Mouse (Mus musculus) kidney, postnatal 4 days (tissue): ENCODE results near the gene Gpr143.
"Not testable (repeated sequence)": the region's sequence is repeated elsewhere in the genome, so short reads cannot be mapped to it uniquely, and the experiment has no call there.

ENCODE experiments used
- DNase-seq, 2 experiments: peaks; one replicate each; pipeline ENCODE4 v3.0.0; 2021; ENCODE audit warnings: mixed read lengths in 2 of 2

Gpr143 gene

DNA sequence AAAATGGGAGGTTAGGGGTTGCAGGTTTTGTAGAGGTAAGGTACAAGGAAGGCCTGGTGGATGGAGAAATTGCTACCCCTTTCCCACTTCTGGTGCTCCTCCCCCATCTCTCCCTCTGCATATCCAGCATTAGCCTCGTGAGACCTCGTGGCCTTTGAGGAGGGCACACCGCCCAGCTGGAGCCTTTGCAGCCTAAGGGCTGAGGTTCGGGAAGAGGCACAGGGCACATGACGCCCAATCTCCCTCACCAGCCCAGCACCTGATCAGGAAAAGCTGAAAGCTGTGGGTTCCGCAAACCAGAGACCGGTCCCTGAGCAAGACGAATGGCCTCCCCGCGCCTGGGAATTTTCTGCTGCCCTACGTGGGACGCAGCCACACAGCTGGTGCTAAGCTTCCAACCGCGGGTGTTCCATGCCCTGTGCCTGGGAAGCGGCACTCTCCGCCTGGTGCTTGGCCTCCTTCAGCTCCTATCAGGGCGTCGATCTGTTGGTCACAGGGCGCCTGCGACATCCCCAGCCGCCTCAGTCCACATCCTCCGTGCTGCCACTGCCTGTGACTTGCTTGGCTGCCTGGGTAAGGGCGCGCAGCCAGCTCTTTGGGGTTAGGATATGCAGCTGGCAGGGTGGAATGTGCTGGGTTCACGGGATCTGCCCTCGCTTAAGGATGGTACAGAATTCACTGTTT is at the start of gene Gpr143:
Gpr143 (plus strand) TSS at position 202 of the 684 bp plus-strand sequence.
- peak; percentile 27 to 55 for DNase-seq

DNA sequence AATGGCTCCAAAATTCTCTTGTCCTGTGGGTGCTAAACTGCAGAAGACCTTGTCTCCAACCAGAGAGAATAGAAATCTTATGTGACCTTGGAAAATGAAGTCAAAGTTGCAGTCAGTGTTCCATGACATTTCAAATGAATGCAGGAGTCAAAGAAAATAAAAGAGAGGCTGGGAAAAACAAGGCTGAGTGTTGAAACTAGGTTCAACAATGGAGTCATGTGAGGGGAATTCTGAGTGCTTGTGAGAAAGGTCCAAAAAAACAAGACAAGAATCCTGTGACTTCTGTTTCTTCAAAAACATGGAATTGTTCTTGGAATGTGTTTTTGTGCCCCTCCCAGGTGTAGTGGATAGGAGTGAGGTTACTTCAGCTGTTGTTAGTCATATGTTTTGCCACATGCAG is 46.4 kb upstream of the Gpr143 start:
- DNase-seq = no peak

DNA sequence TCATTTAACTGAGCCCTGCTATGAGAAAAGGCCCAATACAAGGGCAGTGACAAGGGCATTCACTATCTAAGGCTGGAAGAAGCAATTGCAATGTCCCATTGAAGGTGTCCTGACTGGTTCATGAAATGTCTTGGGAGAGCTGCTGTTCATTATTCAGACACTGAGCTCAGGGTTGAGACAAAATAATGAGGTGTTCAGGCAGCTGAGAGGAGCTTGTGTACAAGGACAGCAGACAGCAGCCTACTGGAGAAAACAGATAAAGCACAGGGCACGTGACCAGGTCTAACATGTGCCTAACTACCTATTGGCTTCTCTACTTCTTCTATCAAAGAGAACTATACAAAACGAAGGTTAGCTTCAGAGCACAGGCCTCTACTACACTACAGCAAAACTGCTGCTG is 43.5 kb upstream of the Gpr143 start:
- DNase-seq = no peak

DNA sequence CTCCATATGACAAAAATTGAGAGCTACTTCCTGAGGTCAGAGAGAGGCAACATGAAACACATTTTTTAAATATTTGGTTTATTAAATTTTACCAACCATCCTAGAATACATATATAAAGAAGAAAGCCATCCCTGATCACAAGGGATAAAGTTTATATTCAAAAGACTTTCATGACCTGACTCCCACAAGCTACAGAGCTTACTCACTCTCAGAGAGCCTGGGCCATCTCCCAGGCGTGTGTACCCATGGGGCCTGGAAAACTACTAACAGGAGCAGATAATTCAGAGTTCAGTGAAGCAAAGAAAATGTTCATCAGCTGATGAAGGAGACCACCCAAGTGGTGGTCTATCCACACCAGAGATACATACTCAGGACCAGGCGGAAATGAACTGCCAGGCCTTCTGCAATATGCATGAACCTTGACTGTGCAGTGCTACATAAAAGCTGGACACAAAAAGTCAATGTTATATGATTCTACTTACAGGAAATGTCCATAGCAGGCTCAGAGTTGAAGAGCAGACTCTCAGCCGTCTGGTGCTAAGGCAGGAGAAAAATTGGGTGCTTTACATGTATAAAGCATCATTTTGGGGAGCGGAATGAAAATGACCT is 42.9 kb upstream of the Gpr143 start:
- DNase-seq = peak in 1 of 2 experiments; percentile 16

DNA sequence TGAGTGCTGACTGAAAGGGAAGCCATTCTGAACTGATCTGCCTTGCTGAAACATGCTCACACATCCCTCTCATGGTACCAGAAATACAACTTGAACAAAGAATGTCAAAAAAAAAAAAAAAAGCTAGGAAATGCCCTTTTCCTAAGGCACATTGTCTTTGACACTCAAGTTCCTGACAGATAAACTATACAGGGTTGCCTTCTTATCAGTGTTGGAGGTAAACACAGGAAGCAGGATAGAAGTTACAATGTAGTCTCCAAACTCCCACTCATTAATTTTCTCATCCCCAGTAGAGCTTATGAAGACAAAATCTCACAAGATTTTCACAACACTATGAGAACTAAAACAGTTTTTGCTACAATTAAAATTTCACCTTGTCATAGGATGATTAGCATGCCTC is 38.1 kb upstream of the Gpr143 start:
- no peak for DNase-seq

DNA sequence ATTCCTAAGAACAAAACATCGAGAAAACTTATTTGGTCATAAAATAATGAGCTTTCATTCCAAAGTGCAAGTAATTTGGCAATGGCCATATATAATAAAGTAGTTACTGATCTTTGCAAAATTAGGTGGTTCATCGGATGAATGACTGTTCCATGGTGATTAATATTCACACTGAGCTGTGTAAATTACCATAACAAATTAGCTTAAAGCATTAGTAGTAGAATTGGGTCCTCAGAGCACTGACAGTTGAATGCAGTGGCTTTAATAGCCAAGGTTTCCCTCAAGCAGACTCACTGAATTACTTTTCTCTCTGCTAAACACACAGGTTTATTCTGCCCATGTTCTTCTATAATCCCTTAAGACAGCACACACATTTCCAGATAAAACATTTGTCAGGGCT is 35.8 kb upstream of the Gpr143 start:
- no peak for DNase-seq

DNA sequence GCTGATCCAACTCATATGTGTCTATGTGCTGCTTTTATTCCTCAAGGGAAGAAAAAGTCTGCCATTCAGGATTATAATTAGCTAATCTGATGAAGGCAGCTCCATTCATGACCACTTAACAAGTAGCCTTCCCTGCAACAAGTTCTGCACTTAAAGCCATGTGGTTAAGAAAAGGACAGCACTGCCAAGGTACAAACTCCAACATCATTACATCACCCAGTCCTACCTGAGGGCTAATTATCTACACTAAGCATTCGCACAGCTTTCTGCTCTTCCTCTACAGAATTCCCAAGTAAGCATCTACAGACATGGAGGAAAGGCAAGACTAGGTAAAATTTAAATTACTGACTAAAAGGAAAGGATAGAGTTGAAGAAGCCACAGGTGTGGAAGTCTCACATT is 25.9 kb upstream of the Gpr143 start:
- DNase-seq = no peak

DNA sequence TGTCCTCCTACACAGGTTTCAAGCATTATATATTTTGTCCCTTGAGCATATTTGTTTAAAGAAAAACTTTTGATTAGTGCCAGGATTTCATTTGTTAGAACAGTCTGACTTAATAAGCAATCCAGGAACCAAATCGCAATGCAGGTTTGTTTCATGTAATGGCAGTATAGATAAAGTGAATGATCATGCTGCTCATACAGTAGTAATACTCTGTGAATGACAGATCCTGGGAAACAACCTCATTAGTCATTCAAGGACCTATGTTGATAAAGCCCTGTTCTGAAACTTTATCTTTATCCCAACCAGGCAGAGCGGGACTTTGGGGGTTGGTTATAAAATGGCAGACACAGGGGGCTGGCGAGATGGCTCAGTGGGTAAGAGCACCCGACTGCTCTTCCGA is 25.4 kb upstream of the Gpr143 start:
- DNase-seq = no peak

DNA sequence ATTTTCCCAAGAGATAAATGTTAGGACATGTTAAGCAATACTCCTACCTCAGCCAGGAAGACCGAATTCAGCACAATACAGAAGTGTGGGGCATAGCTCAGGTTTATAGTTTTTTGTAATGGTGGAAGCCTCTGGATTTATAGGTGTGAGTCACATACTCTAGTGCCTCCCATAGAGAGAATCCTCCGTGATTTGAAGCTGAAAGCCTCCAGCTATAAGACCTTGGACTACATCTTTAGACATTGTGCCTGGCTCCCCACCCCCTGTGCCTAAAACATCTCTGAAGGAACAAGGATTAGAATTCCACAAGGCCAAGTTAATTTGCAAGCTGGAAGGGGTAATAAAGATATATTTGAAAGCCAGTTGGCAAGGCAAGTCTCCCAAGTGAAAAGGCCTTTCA is 19.3 kb upstream of the Gpr143 start:
- no peak for DNase-seq

DNA sequence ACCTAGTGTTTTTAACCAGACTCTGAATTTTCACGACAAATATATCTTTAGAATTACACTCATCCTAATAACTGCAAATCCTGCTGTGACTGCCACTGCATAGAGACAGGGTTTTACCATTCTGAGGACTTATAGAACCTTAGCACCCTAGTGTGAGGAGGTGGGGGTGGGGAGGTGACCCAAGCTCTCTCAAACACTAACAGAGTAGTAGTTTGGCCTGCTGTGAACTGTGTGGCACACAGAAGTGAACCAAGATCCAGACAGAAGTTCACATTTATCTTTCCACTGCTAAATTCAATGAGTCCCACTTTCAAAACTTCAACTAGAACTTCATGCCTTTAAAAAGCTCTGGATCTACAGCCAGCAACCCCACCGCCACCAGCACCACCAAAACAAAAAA is 18.9 kb upstream of the Gpr143 start:
- DNase-seq = no peak

DNA sequence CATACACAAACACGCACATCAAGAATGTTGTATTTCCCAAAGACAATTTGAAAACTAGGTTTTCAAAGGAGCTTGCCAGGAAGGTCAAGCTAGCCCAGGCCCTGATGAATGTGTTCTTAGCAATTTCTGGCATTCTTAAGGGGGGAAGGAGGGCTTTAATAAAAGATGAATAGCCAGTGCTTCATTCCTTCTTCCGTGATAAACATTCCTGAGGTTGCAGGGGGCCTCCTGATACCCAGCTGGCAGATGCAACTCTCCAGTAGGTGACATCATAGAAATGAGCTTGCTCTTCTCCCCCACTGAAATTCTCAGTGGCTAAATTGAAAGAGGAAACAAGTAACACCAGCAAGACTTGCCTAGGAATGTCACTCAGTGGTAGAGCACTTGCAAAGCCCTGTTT is 17.6 kb upstream of the Gpr143 start:
- DNase-seq = no peak

DNA sequence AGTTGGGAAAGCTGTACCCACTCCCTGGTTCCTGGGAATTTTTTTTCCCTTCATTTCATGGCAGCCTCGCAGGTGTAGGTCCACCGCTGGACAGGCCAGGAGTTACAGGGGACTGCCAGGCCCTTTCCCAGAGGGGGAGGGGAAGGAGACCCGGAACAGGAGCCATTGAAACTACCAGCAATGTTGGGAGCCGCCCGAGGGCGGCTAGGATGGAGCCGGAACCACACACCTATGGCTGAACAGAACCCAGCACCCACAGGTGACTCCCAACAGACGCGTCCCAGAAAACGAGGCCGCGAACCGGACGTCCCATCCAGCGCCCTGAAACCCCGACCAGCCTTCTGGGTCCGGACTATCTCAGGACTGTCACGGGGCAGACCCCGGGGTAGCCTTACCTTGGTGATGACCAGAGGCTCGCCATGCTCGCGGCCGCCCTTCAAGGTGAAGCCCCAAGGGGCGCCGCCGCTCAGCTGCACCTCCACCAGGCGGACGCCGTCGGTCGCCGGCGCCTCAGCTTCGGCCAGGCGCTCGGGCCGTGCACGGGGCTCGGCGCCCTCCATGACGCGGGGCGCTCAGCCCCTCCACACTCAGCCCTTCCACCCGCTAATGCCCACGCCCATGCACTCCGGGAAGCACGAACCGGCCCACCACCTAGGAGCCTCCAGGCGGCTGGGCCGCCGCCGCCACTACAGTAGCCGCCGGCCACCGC is 12.7 kb upstream of the Gpr143 start, which contains the start of gene Shroom2:
Shroom2 (minus strand) TSS at position 575 of the 709 bp plus-strand sequence.
- peak; percentile 45 to 69 for DNase-seq

DNA sequence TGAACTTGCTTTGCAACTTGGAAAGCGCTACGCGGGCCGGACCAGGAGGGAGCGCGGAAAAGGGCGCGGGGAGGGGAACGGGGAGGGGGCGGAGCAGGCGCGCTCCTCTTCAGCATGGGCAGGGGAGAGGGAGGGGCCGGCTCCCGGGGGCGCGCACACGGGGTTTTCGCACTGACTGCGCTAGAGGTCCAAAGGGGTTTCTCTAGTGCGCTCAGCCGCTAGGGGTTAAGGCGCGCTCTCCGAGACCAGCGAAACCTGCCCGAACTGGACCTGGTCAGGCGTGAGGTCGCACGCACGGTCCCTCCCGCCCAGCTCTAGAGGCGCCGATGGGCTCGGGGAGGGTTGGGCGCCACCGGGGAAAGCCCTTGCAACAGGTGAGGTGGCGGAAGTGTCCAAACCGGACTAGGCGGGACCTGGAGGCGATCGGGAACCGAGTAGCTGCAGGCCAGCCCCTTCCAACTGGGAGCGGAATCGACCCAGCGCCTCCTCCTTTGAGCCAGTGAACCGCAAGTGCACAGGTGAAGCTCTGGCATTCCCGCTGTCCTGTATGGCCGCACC is 12.0 kb upstream of the Gpr143 start:
- DNase-seq = peak; percentile 83 to 90

DNA sequence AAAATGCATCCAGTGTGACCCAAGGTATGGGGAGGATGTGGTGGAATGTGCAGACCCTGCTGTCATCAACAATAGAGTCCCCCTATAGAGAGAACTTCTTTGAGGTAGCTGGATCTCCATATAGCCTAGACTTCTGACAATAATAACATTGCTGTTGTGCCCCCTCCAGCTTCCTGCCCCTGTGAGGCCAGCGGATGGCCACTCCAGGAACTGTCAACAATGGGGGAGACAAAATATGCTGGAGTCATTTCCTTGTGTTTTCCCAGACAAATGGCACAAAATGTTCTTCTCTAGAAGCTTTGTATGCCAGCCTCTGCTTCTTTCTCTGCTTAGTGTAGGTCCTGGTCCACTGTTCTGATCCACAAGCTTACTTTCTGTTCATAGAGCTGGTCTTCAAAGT is 6.4 kb downstream of the Gpr143 start:
- DNase-seq = no peak

DNA sequence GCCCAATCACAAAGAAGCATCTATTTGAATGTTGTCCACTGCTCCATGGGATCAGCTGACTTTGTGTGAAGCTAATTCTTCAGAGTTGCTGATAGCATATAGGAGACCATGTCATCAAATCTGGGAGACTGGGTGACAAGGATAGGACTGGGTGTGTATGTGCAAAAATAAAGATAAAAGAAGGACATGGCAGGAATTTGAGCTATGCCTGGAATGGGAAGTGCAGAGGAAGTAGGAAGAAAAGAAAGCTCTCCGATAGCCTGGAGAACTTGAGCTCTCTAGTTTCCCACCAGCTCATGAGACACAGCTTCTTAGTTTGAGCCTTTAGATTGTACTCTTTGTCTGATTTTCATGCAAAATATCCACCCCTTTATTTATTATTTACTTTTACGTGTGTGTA is 6.9 kb downstream of the Gpr143 start:
- no peak for DNase-seq

DNA sequence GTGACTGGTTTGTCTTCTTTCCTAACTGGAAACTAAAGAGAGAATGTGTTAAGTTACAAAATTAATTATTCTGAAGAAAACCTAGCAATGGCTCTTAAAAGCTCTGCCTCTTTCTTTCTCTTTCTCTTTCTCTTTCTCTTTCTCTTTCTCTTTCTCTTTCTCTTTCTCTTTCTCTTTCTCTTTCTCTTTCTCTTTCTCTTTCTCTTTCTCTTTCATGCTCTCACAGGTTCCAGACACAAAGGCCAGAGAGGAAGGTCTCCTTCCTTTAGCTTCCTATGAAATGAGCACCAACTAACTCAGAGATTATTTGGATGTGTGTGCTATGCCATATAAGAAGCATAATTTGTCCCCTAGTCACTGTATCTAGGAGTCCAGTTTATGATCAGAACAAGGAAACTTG is 23.6 kb downstream of the Gpr143 start:
- no peak for DNase-seq

DNA sequence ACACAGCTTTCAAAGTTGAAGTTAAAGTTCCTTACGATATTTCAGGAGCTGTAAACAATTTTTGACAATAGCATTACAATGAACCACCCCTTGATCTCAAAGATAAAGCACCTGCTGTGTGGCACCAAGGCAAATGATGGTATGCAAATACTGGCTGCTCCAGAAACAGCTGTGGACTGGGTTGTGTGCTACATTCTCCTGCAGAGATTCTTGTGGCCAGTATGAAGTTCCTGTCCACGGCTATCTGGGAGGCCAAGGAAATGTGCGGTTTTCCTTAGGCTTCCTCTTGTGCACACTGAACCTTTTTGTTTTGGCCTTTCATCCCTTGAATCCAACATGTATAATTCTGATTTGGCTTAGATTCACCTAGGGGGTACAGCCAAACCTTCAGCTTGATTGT is 31.6 kb downstream of the Gpr143 start:
- no peak for DNase-seq

DNA sequence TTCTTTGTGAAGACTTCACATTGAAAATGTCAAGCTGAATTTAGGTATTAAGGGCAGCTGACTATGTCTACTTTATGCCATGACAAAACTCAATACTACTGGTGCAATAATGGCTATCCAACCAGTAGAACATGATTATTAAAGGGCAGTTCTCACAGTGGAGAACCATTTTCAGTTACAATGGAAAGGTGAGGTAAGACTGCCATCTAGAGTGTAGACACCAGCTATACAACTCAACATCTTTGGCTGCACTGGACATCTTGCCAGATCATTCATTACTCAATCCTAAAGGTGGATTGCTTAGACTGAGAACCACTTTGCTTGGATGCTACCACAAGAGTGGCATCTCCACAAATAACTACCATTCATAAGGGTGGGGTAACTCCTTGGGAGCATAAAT is 37.3 kb downstream of the Gpr143 start:
- DNase-seq = no peak

DNA sequence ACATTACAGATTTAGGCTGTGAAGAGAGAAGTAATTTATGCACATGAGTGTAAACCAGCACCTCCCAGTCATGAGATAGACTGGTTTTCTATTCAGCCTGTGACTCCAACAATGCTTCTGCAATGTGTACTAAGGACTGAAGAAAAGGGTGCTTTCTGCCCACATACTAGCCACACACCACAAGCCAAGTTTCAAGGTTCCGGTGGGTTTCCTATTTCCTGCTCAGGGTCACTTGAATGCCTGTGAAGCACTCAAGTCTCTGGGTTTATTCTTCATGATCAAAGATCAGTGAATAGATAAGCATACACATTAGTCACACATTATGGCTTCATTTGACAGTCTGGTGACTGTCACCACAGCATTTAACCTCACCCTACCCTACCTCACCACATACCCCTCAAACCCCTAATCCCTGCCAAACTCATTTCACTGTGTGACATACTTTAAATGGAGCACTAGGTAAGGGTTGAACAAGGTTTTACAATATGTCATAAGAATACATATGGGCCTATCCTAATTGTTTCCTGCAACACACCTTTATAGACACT is 49.4 kb downstream of the Gpr143 start:
- DNase-seq = not testable (repeated sequence)

DNA sequence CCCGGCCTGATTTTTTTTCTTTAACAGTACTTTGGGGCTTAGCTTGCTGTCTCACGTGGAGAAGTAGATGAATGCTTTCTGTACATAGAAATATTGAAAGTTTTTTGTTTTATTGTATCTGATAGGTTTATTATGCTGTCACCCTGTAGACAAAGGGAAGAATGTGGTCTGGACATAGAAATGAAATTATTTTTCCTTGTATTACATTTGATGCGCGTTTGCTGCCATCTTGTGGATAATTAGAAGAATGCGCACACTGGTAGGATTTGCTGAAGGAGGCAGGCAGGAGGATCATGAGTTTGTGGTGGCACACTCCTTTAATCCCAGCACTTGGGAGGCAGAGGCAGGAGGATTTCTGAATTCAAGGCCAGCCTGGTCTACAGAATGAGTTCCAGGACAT is 53.2 kb downstream of the Gpr143 start:
- peak in 1 of 2 experiments; percentile 29 for DNase-seq

DNA sequence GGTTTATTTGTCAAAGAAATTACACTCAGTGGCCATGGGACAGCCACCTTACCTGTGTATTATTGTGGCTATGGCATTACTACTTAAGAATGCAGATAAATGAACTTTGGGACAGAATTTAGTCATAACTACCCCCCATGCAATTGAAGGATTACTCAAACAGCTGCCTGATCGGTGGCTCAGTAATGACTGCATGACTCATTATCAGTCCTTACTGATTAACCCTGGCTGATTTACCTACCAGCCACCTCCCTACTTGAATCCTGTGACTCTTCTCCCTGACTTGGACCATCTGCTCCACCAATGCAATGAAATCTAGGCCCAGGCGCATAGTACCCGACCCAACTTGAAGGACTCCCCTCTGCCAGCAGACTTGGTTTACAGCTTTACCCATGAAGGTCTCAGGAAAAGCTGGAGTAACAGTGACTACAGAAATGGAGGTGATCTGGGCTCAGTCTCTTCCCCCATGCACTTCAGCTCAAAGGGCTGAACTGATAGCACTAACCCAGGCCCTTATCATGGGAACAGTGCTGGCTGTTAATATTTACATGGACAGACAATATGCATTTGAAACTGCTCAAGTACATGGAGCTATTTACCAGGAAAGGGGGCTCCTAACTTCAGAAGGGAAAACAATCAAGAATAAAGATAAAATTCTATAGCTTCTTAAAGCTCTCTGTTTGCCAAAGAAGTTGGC is 73.5 kb downstream of the Gpr143 start:
- DNase-seq = no peak
